ENCODE assay signal across 14 mouse cellular contexts in genomic region chr9:92217484-92217883, GRCm38 (mm10). TPM values are rescaled to one million over a fixed set of nuclear protein-coding genes. Genes with fewer than 3 reads are reported as not detected.
DNase-seq lines count a peak whose midpoint lies in the region; ATAC-seq and TF ChIP-seq lines count a peak whose summit lies in the region.
"Had no signal": no experiment of that assay in that cellular context is flagged by ENCODE, and none has a peak within 500 bp of the region (broad histone marks: within the 10 kb centered on the region; RNA-seq: fewer than 3 reads in every experiment).

No protein-coding gene starts in this region.

- H3K4me3 ChIP-seq in hindbrain, postnatal 0 days (ENCODE audit: low read length): no peak overlapping the region
- no peak overlapping the region for H3K4me3 ChIP-seq in hindbrain, embryonic 13.5 days
- H3K4me3 ChIP-seq in lung, postnatal 0 days (ENCODE audit: low read depth, low read length): no peak overlapping the region
- H3K4me3 ChIP-seq in intestine, embryonic 16.5 days (ENCODE audit: low read length): no peak overlapping the region
- H3K4me3 ChIP-seq: heart, embryonic 12.5 days; limb, embryonic 12.5 days had no signal

- no peaks in the 10 kb centered on the region for H3K9me3 ChIP-seq in hindbrain, postnatal 0 days (ENCODE audit: low read length)
- H3K9me3 ChIP-seq in hindbrain, embryonic 13.5 days: no peaks in the 10 kb centered on the region
- H3K9me3 ChIP-seq in lung, postnatal 0 days (ENCODE audit: low read length): no peaks in the 10 kb centered on the region
- no peaks in the 10 kb centered on the region for H3K9me3 ChIP-seq in intestine, embryonic 16.5 days (ENCODE audit: control insufficient read depth, low read length)
- H3K9me3 ChIP-seq: heart, embryonic 12.5 days; limb, embryonic 12.5 days had no signal

- no peak overlapping the region for H3K27ac ChIP-seq in hindbrain, postnatal 0 days
- no peak overlapping the region for H3K27ac ChIP-seq in hindbrain, embryonic 13.5 days
- H3K27ac ChIP-seq in lung, postnatal 0 days (ENCODE audit: low read length): no peak overlapping the region
- H3K27ac ChIP-seq in intestine, embryonic 16.5 days (ENCODE audit: low read length): no peak overlapping the region
- H3K27ac ChIP-seq: limb, embryonic 12.5 days had no signal

- no peaks in the 10 kb centered on the region for H3K27me3 ChIP-seq in hindbrain, postnatal 0 days (ENCODE audit: insufficient read depth, low read length)
- H3K27me3 ChIP-seq in hindbrain, embryonic 13.5 days: no peaks in the 10 kb centered on the region
- H3K27me3 ChIP-seq in lung, postnatal 0 days (replicated peaks; ENCODE audit: insufficient read depth, low read length): no peaks in the 10 kb centered on the region
- no peaks in the 10 kb centered on the region for H3K27me3 ChIP-seq in intestine, embryonic 16.5 days (replicated peaks; ENCODE audit: control insufficient read depth, insufficient read depth, low read length)
- H3K27me3 ChIP-seq: heart, embryonic 12.5 days; limb, embryonic 12.5 days had no signal

- no peak for TF ChIP-seq EP300 in lung, postnatal 0 days (IDR thresholded peaks at IDR 0.05)

- peak; percentile 54 for TF ChIP-seq CTCF in hindbrain, postnatal 0 days (IDR thresholded peaks at IDR 0.05; ENCODE audit: low read depth)
- peak; percentile 48 for TF ChIP-seq CTCF in lung, postnatal 0 days (IDR thresholded peaks at IDR 0.05)

- H3K9ac ChIP-seq in hindbrain, postnatal 0 days (replicated peaks; ENCODE audit: low read length): no peak overlapping the region
- no peak overlapping the region for H3K9ac ChIP-seq in hindbrain, embryonic 13.5 days
- H3K9ac ChIP-seq in lung, postnatal 0 days (replicated peaks; ENCODE audit: low read depth): no peak overlapping the region
- no peak overlapping the region for H3K9ac ChIP-seq in intestine, embryonic 16.5 days (ENCODE audit: low read depth, low read length)
- H3K9ac ChIP-seq: heart, embryonic 12.5 days; limb, embryonic 12.5 days had no signal

- H3K36me3 ChIP-seq in hindbrain, postnatal 0 days (ENCODE audit: insufficient read depth, low read length): no peaks in the 10 kb centered on the region
- H3K36me3 ChIP-seq in hindbrain, embryonic 13.5 days: no peaks in the 10 kb centered on the region
- no peaks in the 10 kb centered on the region for H3K36me3 ChIP-seq in lung, postnatal 0 days (ENCODE audit: insufficient read depth, low read length)
- H3K36me3 ChIP-seq in intestine, embryonic 16.5 days (ENCODE audit: control insufficient read depth, insufficient read depth, low read length): no peaks in the 10 kb centered on the region
- H3K36me3 ChIP-seq: heart, embryonic 12.5 days; limb, embryonic 12.5 days had no signal

- H3K4me2 ChIP-seq in hindbrain, postnatal 0 days (ENCODE audit: low read depth, low read length): no peak overlapping the region
- no peak overlapping the region for H3K4me2 ChIP-seq in hindbrain, embryonic 13.5 days
- H3K4me2 ChIP-seq in lung, postnatal 0 days (replicated peaks; ENCODE audit: low read depth, low read length): no peak overlapping the region
- H3K4me2 ChIP-seq in intestine, embryonic 16.5 days (ENCODE audit: low read depth, low read length): no peak overlapping the region
- H3K4me2 ChIP-seq: heart, embryonic 12.5 days; limb, embryonic 12.5 days had no signal

- 50% methylated on average over 4 of the region's 4 CpGs for WGBS in hindbrain, postnatal 0 days
- 75% methylated on average over 4 of the region's 4 CpGs for WGBS in hindbrain, embryonic 13.5 days
- 50% methylated on average over 4 of the region's 4 CpGs for WGBS in lung, postnatal 0 days
- WGBS in intestine, embryonic 16.5 days: 57% methylated on average over 4 of the region's 4 CpGs

- H3K4me1 ChIP-seq in hindbrain, postnatal 0 days (ENCODE audit: insufficient read depth, low read length): no peaks in the 10 kb centered on the region
- no peaks in the 10 kb centered on the region for H3K4me1 ChIP-seq in hindbrain, embryonic 13.5 days (replicated peaks)
- H3K4me1 ChIP-seq in lung, postnatal 0 days (ENCODE audit: insufficient read depth, low read depth, low read length): no peaks in the 10 kb centered on the region
- H3K4me1 ChIP-seq in intestine, embryonic 16.5 days (ENCODE audit: control insufficient read depth, insufficient read depth, low read length): no peaks in the 10 kb centered on the region
- H3K4me1 ChIP-seq: heart, embryonic 12.5 days; limb, embryonic 12.5 days had no signal

- no peak for ATAC-seq in hindbrain, postnatal 0 days
- no peak for ATAC-seq in hindbrain, embryonic 13.5 days (ENCODE audit: low FRiP score)
- no peak for ATAC-seq in lung, postnatal 0 days
- no peak for ATAC-seq in intestine, embryonic 16.5 days
- ATAC-seq: forebrain, embryonic 16.5 days had no signal

- DNase-seq in hindbrain, postnatal 0 days (ENCODE audit: low spot score): peak; percentile 59
- peak; percentile 43 for DNase-seq in lung, postnatal 0 days (ENCODE audit: low spot score)
- no peak for DNase-seq in lung, adult 18-20 months
- DNase-seq in adipocyte (ENCODE audit: low spot score): peak; percentile 47
- peak; percentile 21 for DNase-seq in naive thymus-derived CD4-positive, alpha-beta T cell, adult 2 months (ENCODE audit: low read depth)
- DNase-seq in ovary, postnatal 36 days (ENCODE audit: low spot score): no peak
- DNase-seq: kidney, adult 18-20 months had no signal

RNA-seq across cellular contexts. Expression of gene Plscr5, which starts 24.7 kb away (rescaled TPM):
- 0.14 and 0.26 TPM in 2 replicates for total RNA-seq in hindbrain, postnatal 0 days (2014; rRNA removed)
- 0.44 and 0.60 TPM in 2 replicates for polyA plus RNA-seq in hindbrain, postnatal 0 days (2015; fragmentation: Nextera tagmentation; extraction: Ambion mirVana)
- polyA plus RNA-seq in hindbrain, embryonic 13.5 days (2015; fragmentation: Nextera tagmentation; extraction: Ambion mirVana): 0.14 and 0.32 TPM in 2 replicates
- polyA plus RNA-seq in lung, postnatal 0 days (2015; fragmentation: Nextera tagmentation; extraction: Ambion mirVana): 0.19 TPM in 1 of 2 replicates, not detected in the other
- not detected in 2 replicates for polyA plus RNA-seq in intestine, embryonic 16.5 days (2015; fragmentation: Nextera tagmentation; extraction: Ambion mirVana)
- polyA plus RNA-seq: cortical plate, adult 2 months; heart, embryonic 12.5 days; limb, embryonic 12.5 days; neural tube, embryonic 11.5 days had no signal

RNA-seq across cellular contexts. Expression of gene Plscr1, which starts 32.1 kb away (rescaled TPM):
- 3.9 and 6.5 TPM in 2 replicates for total RNA-seq in hindbrain, postnatal 0 days (2014; rRNA removed)
- polyA plus RNA-seq in hindbrain, postnatal 0 days (2015; fragmentation: Nextera tagmentation; extraction: Ambion mirVana): 12.2 and 14.5 TPM in 2 replicates
- 10.3 and 11.2 TPM in 2 replicates for polyA plus RNA-seq in hindbrain, embryonic 13.5 days (2015; fragmentation: Nextera tagmentation; extraction: Ambion mirVana)
- polyA plus RNA-seq in lung, postnatal 0 days (2015; fragmentation: Nextera tagmentation; extraction: Ambion mirVana): 53.7 and 57.9 TPM in 2 replicates
- polyA plus RNA-seq in intestine, embryonic 16.5 days (2015; fragmentation: Nextera tagmentation; extraction: Ambion mirVana): 129 and 139 TPM in 2 replicates

RNA-seq across cellular contexts. Expression of gene Plscr2, which starts 57.9 kb away (rescaled TPM):
- total RNA-seq in hindbrain, postnatal 0 days (2014; rRNA removed): 0.43 and 1.5 TPM in 2 replicates
- polyA plus RNA-seq in hindbrain, postnatal 0 days (2015; fragmentation: Nextera tagmentation; extraction: Ambion mirVana): 2.1 and 2.3 TPM in 2 replicates
- polyA plus RNA-seq in hindbrain, embryonic 13.5 days (2015; fragmentation: Nextera tagmentation; extraction: Ambion mirVana): 0.69 and 0.75 TPM in 2 replicates
- 24.1 and 32.2 TPM in 2 replicates for polyA plus RNA-seq in lung, postnatal 0 days (2015; fragmentation: Nextera tagmentation; extraction: Ambion mirVana)
- polyA plus RNA-seq in intestine, embryonic 16.5 days (2015; fragmentation: Nextera tagmentation; extraction: Ambion mirVana): 0.81 and 0.99 TPM in 2 replicates
- polyA plus RNA-seq: neural tube, embryonic 11.5 days had no signal

Comparison
In these comparisons a context has a peak if more than half of its experiments do, and no peak if none do; other contexts are left out.
1. DNase-seq: peak in hindbrain, postnatal 0 days (single experiment), lung, postnatal 0 days (single experiment), adipocyte (single experiment) and naive thymus-derived CD4-positive, alpha-beta T cell, adult 2 months (single experiment); none in lung, adult 18-20 months (0 of 2) and ovary, postnatal 36 days (single experiment).